Mouse (Mus musculus) thymus, adult 2 months (tissue): ENCODE data around the gene A930004D18Rik.

Experiments
- CTCF ChIP-seq: fragments of 200-500 bp; IDR thresholded peaks from 2 replicates; pipeline ENCODE4 v1.5.1; 2012; ENCODE audit warnings: mild to moderate bottlenecking, control low read depth, low read length, moderate library complexity, borderline replicate concordance; ENCODE audit not compliant: control insufficient read depth, poor library complexity, insufficient read depth; ENCODE audit errors: extremely low read depth
- POLR2A ChIP-seq: fragments of 200-500 bp; IDR thresholded peaks from 2 replicates; pipeline ENCODE4 v1.6.1; 2012; ENCODE audit warnings: mild to moderate bottlenecking, low read length, control low read depth, moderate library complexity; ENCODE audit not compliant: control insufficient read depth, poor library complexity, insufficient read depth; ENCODE audit errors: extremely low read depth

GRCm38 (mm10) chr2:18052581-18052980, 15.0 kb upstream of the A930004D18Rik start:
- TF ChIP-seq CTCF: no peak
- TF ChIP-seq POLR2A: no peak
